Mouse (Mus musculus) left cerebral cortex, adult 11 months (tissue): ENCODE results near the gene 3110082I17Rik.

ENCODE experiments used
- DNase-seq: peaks from one replicate; pipeline ENCODE4 v3.0.0; 2022; ENCODE audit warnings: low spot score

Gene 3110082I17Rik

DNA sequence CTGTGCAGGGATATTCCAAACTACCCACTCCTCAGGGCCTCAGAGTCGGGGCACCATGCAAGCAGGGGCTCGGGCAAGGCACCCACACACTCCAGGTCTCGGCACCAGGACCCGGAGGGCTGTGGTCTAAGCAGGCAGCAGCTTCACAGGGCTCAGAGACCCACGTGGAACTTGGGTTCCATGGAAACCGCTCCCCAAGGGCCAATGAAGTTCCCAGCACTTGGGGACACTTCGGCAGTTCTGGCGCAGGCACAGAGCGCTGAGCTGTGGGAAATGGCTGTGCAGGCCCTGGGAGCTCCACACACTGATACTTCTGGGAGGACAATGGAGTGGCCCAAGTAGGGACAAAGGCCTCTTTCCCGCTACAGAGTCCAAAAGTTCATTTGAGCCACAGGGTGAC, 7.3 kb downstream of the 3110082I17Rik start:
- DNase-seq = no peak

DNA sequence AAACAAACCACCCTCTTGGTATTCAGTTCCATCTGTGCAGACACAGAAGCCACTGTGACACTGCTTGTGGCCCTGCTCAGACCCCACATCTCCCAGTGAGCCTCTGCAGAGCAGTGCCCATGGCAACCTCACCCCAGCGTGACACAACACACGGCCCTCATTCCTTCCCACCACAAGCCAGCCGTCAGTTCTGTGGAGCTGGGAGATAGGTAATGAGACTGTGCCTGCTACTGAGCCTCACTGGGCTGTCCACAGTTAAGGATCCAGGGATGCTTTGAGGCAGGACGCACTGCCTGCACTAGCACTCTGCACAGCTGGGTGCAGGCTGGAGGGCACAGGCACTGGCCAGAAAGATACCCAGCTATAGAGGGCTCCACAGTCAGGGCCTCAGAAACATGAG, 10.4 kb downstream of the 3110082I17Rik start:
- no peak for DNase-seq

DNA sequence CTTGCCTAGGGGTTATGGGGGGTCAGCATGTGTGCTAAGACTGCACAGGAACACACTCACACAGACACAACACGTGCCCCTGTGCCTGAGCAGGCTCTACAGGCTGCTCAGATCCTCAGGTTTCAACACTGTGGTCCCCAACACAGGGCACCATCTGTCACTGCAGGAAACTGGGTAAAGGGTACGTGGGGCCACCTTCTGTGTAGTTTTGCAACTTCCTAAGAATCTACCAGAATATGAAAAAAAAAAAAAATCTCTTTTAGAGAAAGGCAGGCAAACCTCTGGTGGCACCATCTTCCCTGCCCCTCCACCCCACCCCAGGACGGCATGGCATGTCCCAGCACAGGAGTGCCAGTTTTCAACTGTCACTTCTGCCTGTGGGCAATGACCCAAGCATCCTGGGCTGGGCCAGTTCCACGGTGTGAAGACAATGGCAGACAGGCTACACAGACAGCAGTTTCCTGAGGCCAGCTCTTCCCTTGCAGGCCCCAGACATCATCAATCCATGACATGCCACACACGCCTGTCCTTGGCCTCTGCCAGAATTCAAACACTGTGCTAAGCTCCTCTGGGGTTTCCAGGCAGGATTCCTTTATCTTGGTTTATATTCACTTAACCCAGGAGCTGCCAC, 11.1 kb downstream of the 3110082I17Rik start:
- no peak for DNase-seq

DNA sequence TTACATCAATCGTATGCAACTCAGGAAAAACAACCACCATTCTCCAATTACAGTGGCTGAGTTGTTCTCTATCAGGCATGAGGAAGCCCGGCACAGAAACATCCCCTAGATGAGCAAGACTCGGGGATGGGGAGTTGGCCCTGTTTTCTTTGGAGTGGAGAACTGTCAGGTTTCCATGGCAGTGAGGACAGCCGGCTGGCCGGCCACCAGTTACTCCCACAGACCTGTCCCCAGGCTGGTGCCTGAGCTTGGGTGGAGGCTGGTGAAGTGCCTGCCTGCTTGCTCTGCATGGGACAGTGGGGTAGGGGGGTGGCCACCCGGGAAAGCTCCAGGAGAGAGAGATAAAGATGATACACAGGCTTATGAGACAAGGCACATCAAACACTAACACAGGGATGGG, 12.3 kb downstream of the 3110082I17Rik start:
- DNase-seq = no peak

DNA sequence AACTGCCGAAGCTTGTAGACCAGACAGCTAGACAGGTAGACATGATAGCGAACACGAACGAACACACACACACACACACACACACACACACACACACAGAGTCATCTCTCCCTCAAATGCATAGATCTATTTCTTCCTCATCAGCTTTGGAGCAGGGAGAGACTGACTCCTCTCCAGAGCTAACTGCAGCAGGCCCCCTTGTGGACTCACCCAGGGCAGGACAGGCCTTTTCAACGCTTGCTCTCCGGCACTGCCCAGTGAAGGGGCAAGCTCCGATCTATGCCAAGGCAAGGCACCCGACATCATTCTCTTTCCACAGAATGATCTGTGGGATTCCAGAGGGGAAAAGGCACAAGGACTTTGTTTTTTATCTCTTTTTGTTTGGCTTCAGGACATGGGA, 15.1 kb downstream of the 3110082I17Rik start:
- DNase-seq = no peak

DNA sequence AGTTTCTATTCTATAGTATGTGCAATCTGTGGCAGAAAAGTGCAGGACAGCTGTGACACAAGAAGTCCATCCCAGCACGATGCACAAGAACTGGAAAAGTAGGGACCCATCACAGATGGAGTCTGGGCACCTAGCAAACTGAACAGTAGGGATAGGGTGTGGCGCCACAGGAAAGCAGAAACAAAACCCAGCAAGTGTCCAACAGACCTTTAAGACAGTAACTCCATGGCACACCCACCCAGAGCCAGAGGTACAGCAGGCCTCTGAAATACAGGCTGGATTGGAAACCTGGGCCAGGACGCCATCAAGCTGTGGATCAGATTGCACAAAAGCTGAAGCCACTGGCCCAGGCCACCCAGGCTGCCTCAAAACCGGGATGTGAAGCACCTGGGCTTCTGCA, 17.4 kb downstream of the 3110082I17Rik start:
- no peak for DNase-seq

DNA sequence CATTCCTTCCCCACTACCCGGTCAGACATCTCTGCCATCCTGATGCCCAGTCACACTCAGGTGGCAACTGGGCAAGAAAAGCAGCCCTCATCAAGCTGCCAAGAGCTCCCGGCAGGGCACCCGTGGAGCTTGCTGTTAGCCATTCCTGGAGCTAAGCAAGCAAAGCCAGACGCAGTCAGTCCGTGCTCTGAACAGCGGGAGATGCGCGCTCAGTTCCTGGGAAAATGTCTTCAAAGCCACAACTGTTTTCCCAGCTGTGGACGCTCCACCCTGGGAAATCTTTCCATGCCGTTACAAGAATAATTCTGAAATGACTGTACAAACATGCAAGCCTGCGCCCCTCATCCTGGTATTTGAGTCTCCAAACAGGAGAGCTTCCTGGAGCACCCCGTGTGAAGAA, 17.9 kb downstream of the 3110082I17Rik start:
- no peak for DNase-seq

DNA sequence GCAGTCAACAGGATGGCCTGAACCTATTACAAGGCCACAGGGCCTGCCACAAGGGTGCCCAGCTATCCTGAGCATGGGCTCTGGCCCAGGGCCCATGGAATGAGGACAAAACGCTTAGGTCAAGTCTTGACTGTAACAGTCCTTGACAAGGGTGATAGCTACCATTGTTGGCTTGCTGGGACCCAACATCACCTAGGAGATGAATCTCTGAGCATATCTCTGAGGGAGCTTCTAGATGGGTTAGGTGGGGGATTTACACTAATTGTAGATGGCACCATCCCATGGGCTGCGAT, 18.7 kb downstream of the 3110082I17Rik start:
- no peak for DNase-seq

DNA sequence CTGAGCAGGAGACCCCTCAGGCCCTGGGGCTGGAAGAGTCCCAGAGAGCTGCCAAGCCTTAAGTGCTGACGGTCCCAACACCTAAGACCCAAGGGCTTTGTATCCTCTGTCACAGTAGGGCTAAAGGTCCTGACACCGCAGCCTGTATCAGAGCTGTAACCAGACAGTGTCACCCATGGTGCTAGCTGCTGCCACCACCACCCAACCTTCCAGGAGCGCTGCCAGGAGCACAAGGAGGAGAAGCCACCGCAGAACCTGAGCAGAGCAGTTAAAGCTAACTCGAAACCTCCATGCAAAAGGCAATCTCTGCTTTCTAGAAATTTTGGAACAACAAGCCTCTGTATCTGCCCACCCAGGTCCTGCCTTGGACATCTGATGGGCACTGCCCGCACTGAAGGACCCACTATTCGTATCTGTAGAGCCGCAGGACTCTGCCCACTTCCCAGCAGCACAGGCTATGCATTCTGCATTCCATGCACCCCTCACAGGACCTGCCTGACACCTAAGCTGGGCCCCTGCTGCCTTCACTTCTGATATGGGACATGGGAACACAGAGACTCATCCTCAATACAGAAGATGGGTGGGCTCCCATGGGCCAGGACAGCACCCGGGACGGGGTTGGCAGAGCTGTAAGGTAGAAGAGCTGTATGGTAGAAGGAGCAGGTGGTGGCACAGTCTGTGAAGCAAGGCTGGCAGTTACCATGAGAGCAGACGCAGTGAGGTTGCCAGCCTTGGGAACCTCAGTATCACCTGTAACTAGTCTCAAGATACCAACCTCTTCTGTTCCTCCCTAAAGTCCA, 19.2 kb downstream of the 3110082I17Rik start:
- DNase-seq = no peak

DNA sequence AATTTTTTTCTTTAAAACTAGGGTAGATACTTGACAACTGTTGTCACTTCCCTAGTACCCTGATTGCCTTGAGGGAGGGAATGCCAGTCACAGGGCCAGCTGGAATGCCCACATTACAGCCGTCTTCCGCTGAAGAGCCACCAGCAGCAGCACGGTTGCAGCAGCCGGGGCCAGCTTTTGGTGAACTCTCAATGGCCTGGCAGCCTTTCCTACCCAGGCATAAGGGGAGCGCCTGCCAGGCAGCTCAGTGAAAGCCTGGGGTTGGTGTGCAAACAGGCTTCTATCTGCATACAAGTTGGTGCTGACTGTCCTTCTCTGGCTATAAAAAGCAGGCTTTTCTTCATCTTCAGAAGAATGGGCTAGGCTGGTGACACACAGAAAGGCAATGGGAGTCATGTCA, 19.9 kb downstream of the 3110082I17Rik start:
- no peak for DNase-seq

DNA sequence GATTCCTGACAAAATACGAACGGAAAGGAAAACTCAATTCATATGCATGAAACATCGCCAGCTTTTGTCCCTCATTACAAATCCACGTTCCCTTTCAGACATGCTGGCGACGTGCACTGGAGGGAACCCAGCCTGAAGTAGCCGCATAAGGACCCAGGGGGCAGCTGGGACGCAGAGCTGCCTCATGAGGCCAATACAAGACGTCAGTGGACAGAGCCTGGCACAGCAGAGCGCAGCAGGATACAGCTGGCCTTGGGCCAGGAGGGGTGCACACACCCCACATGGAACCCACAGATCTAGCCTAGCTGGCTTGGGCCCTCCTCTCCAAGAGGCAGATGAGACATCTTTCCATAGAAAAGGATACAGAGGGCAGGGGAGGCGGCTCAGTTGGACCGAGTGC, 21.9 kb downstream of the 3110082I17Rik start:
- DNase-seq = no peak

DNA sequence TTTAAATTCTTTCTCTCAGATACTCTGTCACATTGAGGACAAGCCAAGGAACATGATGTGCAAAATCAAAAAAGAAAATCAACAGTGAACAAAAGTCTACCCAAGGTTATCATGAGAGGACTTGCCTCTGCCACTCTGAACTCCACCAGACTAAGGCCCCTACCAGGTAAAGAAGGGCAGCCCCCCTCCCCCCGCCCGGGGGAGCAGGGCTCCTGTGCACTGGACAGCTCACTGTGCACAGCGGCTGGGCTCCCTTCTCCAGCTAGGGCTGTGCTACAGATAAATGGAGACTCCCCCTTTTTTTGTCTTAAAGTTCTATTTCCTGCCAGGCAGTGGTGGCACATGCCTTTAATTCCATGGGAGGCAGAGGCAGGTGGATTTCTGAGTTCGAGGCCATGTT, 22.6 kb downstream of the 3110082I17Rik start:
- no peak for DNase-seq

DNA sequence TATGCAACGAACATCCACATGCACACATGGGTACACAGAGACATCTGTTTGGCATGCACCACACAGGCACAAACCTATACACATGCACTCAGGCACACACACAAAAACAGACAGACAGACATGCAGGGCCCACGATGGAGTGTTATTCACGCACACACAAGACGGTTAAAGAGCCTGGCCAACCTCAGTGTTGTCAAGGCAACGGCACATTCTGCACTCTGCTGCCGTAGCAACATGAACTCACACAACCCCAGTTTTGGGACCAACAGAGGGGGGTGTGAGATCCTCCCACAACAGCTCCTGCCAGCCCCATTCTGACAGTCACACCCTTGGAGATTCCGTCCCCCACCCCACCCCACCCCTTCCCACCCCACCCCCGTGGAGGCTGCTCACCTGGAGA, 25.4 kb downstream of the 3110082I17Rik start:
- DNase-seq = peak; percentile 61

DNA sequence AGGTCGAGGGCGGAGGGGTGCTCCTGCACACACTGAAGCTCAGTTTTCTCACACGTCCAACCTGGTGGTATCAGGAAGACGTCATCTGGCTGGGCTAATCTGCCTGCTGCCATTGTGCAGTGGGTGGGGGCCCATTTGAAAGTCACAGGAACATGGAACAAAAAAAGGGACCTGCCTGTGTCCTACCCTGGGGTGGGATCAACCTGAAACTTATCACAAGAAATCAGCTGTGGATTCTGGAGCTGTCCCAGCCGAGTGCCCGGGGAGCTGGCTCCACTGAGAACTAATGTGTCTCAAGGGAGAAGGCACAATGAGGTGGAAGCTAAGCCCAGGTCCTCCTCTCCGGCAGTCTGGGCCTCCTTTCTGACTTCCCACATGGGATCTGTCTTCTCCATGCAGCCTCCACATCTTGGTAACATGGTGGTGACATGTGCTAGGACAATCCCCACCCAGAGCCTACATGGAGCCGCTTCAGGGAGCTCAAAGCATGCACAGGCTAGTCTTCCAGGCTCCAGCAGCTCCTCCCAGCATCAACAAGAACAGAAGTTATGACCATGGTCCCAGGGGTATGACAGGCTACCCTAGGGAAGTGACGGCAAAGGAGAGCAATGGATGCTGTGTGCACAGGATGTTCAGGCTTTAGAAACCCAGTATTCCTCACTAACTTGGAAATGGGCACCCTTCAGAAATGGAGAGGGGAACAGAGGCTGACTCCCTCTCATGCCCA, 26.3 kb downstream of the 3110082I17Rik start:
- DNase-seq = no peak

DNA sequence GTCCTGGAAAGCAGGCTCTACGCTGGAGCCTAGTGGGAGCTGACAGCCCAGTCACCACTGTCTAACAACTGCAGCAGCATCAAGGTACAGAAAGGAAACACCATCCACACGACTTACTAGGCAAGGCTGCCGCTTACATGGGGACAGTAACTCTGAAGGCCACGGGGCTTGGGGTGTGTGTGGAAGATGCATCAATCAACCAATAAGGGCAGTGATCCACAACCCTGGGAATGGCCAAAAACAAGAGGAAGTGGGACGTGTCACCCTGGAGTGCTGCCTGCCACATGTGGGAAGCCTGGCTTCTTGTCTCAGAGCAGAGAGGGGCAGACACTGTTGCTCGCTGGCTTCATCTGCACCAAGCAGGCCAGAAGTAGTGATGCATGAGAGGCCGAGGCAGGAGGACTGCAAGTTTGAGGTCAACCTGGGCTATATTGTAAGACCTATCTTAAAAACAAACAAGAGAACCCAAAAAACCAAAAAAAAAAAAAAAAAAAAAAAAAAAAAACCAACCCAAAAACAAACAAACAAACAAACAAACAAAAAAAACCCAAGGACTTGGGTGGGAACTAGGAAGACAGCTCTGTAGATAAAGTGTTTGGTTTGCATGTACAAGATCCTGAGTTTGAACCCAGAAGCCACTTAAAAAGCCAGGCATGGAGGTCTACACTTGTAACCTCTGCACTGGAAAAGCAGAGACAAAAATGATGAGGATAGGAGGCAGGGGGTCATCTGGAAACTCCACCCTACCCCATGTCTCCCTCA, 27.4 kb downstream of the 3110082I17Rik start:
- no peak for DNase-seq

DNA sequence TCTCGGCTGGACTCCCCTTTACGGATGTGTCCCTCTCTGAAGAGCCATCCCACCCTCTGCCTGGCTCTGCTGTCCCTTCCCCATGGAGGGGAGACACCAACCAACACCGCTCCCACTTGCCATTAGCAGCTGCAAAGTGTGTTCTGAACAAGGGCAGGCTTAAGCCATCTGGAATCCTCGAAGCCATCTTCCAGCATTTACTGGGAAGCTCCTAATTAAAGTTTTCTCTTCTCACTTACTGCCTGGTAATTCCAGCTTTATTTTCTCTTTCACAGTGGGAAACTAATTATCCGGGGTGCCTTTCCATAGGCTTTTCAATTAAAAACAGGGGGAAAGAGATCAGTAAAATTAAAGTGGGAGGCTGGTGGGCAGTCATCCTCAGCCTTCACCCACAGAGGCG, 28.0 kb downstream of the 3110082I17Rik start:
- no peak for DNase-seq

DNA sequence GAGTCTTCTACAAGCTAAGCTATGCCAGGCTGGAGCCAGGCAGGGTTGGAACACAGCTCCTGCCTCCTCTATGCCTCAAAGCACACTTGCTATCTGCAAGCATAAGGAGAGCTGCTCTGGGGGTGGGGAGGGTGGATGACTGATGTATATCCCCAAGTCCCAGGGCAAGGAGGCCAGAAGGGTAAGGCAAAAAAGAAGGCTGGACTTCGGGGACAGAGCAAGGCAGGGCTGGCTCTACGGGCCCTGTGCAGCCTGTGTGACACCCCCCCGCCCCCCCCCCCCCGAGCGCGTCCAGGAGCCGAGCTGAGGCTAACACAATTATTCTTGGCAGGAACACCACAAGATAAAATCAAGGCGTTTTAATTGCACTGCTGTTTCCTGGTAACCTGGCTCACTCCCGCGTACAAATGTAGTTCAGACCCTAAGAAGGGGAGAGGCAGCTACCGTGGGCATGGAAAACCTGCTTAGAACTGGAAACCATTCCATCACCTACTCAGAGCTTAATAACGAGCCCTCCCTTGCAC, 30.4 kb downstream of the 3110082I17Rik start:
- no peak for DNase-seq

DNA sequence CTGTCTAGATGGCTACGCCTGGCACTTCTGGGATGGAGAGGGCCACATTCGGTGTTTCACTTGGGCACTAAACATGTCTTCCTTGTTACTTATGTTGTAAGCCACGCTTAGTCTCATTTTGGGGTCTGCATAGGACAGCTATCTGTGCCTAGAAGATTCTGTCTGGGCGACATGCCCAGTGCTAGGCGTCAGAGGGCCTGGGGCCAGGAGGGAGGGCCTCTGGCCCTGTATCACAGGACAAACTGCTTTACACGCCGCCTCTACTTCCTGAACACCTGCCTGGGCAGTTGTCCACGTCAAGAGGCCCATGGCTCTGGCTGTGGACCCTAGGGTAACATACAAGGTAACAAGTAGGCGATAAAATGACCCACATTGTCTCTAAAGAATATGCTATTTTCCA, 32.3 kb downstream of the 3110082I17Rik start:
- DNase-seq = no peak

DNA sequence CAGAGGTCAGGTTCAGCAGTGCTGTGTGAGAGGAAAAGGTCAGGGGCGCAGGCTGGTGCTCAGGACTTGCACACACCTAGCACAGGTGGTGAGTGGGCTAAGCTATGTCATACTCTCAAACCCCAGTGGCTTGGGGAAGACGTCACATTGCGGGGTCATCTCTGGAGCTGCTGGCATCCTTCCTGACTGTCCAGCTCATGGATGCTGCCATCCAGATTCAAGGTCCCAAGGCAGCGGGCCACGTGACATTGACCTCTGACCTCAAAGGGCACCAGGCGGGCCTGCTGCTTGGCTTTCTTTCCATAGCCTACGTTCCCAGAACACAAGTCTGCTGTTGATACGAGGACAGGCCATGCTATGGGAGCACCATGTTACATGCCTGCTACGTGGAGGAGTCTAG, 33.3 kb downstream of the 3110082I17Rik start:
- no peak for DNase-seq

DNA sequence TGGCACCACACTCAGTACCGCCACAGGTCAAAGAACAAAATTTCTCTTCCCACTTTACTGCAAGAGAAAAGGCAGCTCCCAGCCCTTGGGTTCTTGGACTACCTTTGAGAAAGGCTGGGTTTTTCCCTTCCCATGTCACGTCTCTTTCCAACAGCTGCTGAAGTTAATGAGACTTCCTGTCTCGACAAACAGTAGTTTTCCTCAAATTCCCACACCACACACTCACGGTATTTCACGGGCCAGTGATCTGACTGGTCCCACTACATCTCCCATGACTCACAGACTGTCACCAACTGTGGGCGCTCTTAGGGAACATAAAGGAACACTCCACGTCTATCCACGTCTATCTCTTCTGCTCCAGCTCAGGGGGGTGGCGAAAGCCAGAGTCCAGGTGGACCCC, 35.1 kb downstream of the 3110082I17Rik start:
- DNase-seq = no peak

DNA sequence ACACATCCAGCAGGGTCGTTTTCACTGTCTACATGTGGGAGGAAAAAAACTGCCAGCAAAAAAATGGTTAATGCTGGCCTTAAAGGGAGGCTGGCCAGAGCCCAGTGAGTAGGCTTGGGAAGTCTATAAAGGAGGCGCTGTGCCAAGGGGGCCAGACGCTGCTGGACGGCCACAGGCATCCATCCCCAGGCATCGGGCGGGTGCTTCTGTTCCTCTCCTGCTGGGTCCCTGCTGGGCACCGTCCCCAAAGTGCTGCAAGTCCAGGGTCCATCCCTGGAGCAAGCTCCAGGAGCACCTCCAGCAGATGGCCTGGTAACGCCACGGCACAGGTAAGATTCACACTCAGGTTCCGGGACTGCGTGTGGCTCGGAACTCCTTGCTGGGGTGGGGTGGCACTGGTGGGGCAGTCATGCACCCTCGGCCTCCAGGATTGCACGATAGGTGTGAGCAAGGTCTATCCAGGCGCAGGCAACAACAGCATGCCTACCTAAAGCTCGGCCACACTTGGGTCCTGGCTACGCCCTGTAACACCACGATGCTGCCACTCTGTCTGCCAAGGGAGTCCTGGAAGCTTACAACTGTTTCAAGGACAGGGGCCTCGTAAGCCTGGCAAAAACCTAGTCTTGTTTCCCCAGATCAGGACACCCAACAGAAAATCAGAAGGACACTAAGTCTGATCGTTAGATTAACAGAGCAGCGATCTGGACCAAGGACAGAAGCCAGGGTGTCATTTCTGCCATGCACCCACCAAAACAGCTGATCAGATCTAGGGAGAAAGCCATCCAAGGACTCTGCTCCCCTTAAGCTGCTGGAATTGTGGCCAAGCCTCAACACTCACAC, 37.1 kb downstream of the 3110082I17Rik start, which contains the start of gene Gper1:
Gene Gper1 (plus strand): TSS at position 126 of the 840 bp plus-strand sequence.
- no peak for DNase-seq
